8 mouse cellular contexts compared by ENCODE assay signal in the genomic region with DNA sequence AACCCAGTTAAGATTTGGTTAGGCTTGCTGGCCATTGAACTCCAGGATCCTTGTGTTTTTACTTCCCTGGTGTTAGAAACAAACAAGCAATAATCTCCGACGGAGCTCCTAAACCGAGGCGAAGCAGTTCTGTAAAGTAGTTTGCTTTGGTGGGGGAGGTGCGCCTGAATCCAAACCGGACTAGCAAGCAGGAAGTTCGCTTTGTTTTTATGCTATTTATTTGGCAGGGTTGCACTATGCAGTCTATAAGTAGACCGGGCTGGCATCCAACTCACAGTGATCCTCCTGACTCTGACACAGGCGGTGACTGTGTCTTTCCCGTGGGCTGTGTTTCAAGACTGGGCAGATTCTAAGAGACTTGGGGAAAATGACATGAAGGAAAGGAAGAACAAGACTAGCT. TPM values are rescaled to one million over a fixed set of nuclear protein-coding genes. Genes with fewer than 3 reads are reported as not detected.
DNase-seq lines count a peak whose midpoint lies in the region; ATAC-seq and TF ChIP-seq lines count a peak whose summit lies in the region.

No protein-coding gene starts in this region.

- H3K27me3 ChIP-seq in megakaryocyte, embryonic 14.5 days (replicated peaks): peaks cover under 1% of the 10 kb centered on the region
- H3K27me3 ChIP-seq in embryonic facial prominence, embryonic 11.5 days (ENCODE audit: control insufficient read depth, insufficient read depth, low read length): no peaks in the 10 kb centered on the region
- no peaks in the 10 kb centered on the region for H3K27me3 ChIP-seq in heart, postnatal 0 days (ENCODE audit: control insufficient read depth, insufficient read depth, low read length)

- peaks cover 19% of the 10 kb centered on the region for H3K4me1 ChIP-seq in megakaryocyte, embryonic 14.5 days
- no peaks in the 10 kb centered on the region for H3K4me1 ChIP-seq in embryonic facial prominence, embryonic 11.5 days (ENCODE audit: control insufficient read depth, insufficient read depth, low read length)
- peaks cover 3% of the 10 kb centered on the region; the same call in 1 of the 2 replicates for H3K4me1 ChIP-seq in heart, postnatal 0 days (ENCODE audit: control insufficient read depth, insufficient read depth)

- H3K4me3 ChIP-seq in megakaryocyte, embryonic 14.5 days (replicated peaks): peak overlapping the region; percentile 77
- H3K4me3 ChIP-seq in embryonic facial prominence, embryonic 11.5 days (ENCODE audit: low read depth, low read length): no peak overlapping the region
- H3K4me3 ChIP-seq in heart, postnatal 0 days (ENCODE audit: low read depth, low read length): no peak overlapping the region

- no peak for TF ChIP-seq EP300 in heart, postnatal 0 days (IDR thresholded peaks at IDR 0.05; ENCODE audit: low read depth)

- WGBS in embryonic facial prominence, embryonic 11.5 days: 29% methylated on average over 10 of the region's 10 CpGs
- whole genome bisulfite sequencing in heart, postnatal 0 days: 8% methylated on average over 10 of the region's 10 CpGs
- 3% methylated on average over 10 of the region's 10 CpGs for WGBS in large intestine, adult 2 months

- ATAC-seq in megakaryocyte, adult 5-6 weeks (ENCODE audit: poor library complexity, severe bottlenecking): no peak
- no peak for ATAC-seq in embryonic facial prominence, embryonic 11.5 days (replicated peaks; ENCODE audit: insufficient number of reproducible peaks, low FRiP score, low TSS enrichment, low read depth)
- ATAC-seq in heart, postnatal 0 days (ENCODE audit: insufficient read depth, low read depth): no peak
- ATAC-seq in activated CD4-positive, CD25-positive, alpha-beta regulatory T cell, adult 4 months: no peak

- H3K27ac ChIP-seq in embryonic facial prominence, embryonic 11.5 days (replicated peaks; ENCODE audit: low read depth, low read length): no peak overlapping the region
- peak overlapping the region; percentile 84 for H3K27ac ChIP-seq in heart, postnatal 0 days (ENCODE audit: low read depth)

- no peak for TF ChIP-seq CTCF in heart, postnatal 0 days (IDR thresholded peaks at IDR 0.05; ENCODE audit: low read depth)

- H3K9ac ChIP-seq in embryonic facial prominence, embryonic 11.5 days (replicated peaks; ENCODE audit: low read length): no peak overlapping the region
- H3K9ac ChIP-seq in heart, postnatal 0 days (replicated peaks; ENCODE audit: low read depth, low read length): peak overlapping the region; percentile 28

- H3K36me3 ChIP-seq in megakaryocyte, embryonic 14.5 days (replicated peaks; ENCODE audit: low read length): peaks cover 5% of the 10 kb centered on the region
- H3K36me3 ChIP-seq in embryonic facial prominence, embryonic 11.5 days (replicated peaks; ENCODE audit: control insufficient read depth, insufficient read depth, low read depth, low read length): no peaks in the 10 kb centered on the region
- no peaks in the 10 kb centered on the region; the same call in 1 of the 2 replicates for H3K36me3 ChIP-seq in heart, postnatal 0 days (replicated peaks; ENCODE audit: control insufficient read depth, insufficient read depth, low read length)

- H3K9me3 ChIP-seq in megakaryocyte, embryonic 14.5 days: no peaks in the 10 kb centered on the region
- no peaks in the 10 kb centered on the region for H3K9me3 ChIP-seq in embryonic facial prominence, embryonic 11.5 days (replicated peaks; ENCODE audit: control insufficient read depth, low read length)
- no peaks in the 10 kb centered on the region for H3K9me3 ChIP-seq in heart, postnatal 0 days (replicated peaks; ENCODE audit: control insufficient read depth, low read length)

- peak; percentile 21 for DNase-seq in embryonic facial prominence, embryonic 11.5 days (ENCODE audit: low spot score)
- peak; percentile 76 for DNase-seq in heart, postnatal 0 days (ENCODE audit: low spot score)
- peak; percentile 83 for DNase-seq in large intestine, adult 2 months (ENCODE audit: low read depth, low spot score)
- DNase-seq in lung, adult 18-20 months: peak; percentile 74 to 84
- peak; percentile 56 for DNase-seq in right cerebral cortex, postnatal 14 days

- H3K4me2 ChIP-seq in embryonic facial prominence, embryonic 11.5 days (ENCODE audit: low read depth, low read length): no peak overlapping the region
- H3K4me2 ChIP-seq in heart, postnatal 0 days (ENCODE audit: low read depth, low read length): peak overlapping the region; percentile 38

RNA-seq across cellular contexts. Expression of gene Hnrnpc, which starts 2.9 kb away (rescaled TPM):
- polyA plus RNA-seq in megakaryocyte, embryonic 14.5 days (2012; ENCODE audit: insufficient read depth, low replicate concordance): 1.1 and 32.3 TPM in 2 replicates
- 221 and 239 TPM in 2 replicates for total RNA-seq in megakaryocyte, adult 5-6 weeks (2015)
- total RNA-seq in megakaryocyte, adult 5-6 weeks (2017): 322 and 343 TPM in 2 replicates
- 1,003 and 1,066 TPM in 2 replicates for polyA plus RNA-seq in embryonic facial prominence, embryonic 11.5 days (2014; fragmentation: Nextera tagmentation; extraction: Ambion mirVana)
- total RNA-seq in heart, postnatal 0 days (2014; rRNA removed; ENCODE audit: low replicate concordance): 42.4 and 101 TPM in 2 replicates
- polyA plus RNA-seq in heart, postnatal 0 days (2015; fragmentation: Nextera tagmentation; extraction: Ambion mirVana): 170 and 177 TPM in 2 replicates
- 83.7 and 86.7 TPM in 2 replicates for polyA plus RNA-seq in large intestine, adult 2 months (2012; rRNA removed)
- polyA plus RNA-seq in activated CD4-positive, CD25-positive, alpha-beta regulatory T cell, adult 4 months (2017; shearing (Covaris generic)): 100 to 1,000 TPM; 414 to 423 TPM

RNA-seq across cellular contexts. Expression of gene Rpgrip1, which starts 3.8 kb away (rescaled TPM):
- polyA plus RNA-seq in megakaryocyte, embryonic 14.5 days (2012; ENCODE audit: insufficient read depth, low replicate concordance): not detected in 2 replicates
- 2.9 and 3.6 TPM in 2 replicates for total RNA-seq in megakaryocyte, adult 5-6 weeks (2015)
- 2.7 TPM in 2 replicates for total RNA-seq in megakaryocyte, adult 5-6 weeks (2017)
- 86.1 and 97.9 TPM in 2 replicates for polyA plus RNA-seq in embryonic facial prominence, embryonic 11.5 days (2014; fragmentation: Nextera tagmentation; extraction: Ambion mirVana)
- 0.08 and 0.35 TPM in 2 replicates for total RNA-seq in heart, postnatal 0 days (2014; rRNA removed; ENCODE audit: low replicate concordance)
- polyA plus RNA-seq in heart, postnatal 0 days (2015; fragmentation: Nextera tagmentation; extraction: Ambion mirVana): 21.8 and 23.5 TPM in 2 replicates
- 0.84 and 1.6 TPM in 2 replicates for polyA plus RNA-seq in large intestine, adult 2 months (2012; rRNA removed)
- 10 to 100 TPM; 71.4 to 94.9 TPM for polyA plus RNA-seq in activated CD4-positive, CD25-positive, alpha-beta regulatory T cell, adult 4 months (2017; shearing (Covaris generic))

Comparison
In these comparisons a context has a peak if more than half of its experiments do, and no peak if none do; other contexts are left out.
1. DNase-seq: peak in every context shown above with its lines; median percentile 83 in large intestine, adult 2 months; 79 in lung, adult 18-20 months; 76 in heart, postnatal 0 days; 56 in right cerebral cortex, postnatal 14 days; 21 in embryonic facial prominence, embryonic 11.5 days.